Mouse (Mus musculus) hindlimb bud, embryonic 11.5 days (tissue): ENCODE measurements around the gene Tmem164.

Source experiments
- DNase-seq: peaks from one replicate; pipeline ENCODE4 v3.0.0-alpha.2; 2012; ENCODE audit warnings: low read depth, low spot score; ENCODE audit errors: extremely low spot score

The Tmem164 gene

DNA sequence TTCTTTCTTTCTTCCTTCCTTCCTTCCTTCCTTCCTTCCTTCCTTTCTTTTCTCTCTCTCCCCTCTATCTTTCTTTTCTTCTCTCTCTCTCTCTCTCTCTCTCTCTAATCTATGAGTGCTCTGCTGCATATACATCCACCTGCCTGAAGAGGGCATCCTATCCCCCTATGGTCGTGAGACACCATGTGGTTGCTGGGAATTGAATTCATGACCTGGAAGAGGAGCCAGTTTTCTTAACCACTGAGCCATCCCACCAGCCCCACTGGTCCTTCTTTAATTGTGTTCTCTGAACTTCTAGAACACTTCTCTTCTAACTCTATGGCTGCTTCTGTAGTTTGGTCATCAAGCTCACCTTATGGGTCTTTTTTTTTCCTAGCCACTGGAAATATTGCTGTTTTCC, 146.4 kb downstream of the Tmem164 start:
- DNase-seq = no peak

DNA sequence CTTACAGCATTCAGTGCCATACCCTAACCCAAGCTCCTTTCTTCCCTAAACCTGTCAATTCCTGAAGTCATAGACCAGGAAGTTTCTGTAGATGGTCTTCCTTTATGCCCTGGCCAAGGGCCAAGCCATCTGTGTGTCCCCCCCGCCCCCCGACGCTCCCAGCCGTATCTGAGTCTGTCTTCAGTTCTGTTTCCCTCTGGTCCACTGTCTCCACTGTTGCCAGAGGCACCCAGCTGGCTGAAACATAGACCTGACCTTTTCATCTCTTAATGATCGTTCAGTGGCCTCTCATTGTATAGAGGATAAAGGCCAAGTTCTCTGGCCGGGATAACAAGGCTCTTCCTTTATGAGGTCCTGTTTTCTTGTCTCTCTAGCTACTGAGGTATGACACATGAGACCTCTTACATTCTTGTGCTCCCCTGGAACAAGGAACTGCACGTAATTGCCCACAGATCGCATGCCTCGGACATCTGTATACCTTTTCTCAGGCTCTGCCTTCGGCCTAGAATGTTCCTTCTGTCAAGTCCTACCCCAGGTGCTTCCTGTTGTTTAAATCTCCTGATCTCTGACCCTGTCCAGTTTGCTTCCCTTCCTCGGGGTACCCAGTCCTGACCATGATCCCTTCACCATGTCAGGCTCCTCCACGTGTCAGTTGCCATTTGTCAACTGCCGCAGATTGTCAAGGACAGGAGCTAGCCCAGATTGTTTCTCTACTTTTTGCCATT, 147.1 kb downstream of the Tmem164 start:
- DNase-seq = no peak

GRCm38 (mm10) chrX:142829267-142829666, 148.1 kb downstream of the Tmem164 start:
- no peak for DNase-seq

DNA sequence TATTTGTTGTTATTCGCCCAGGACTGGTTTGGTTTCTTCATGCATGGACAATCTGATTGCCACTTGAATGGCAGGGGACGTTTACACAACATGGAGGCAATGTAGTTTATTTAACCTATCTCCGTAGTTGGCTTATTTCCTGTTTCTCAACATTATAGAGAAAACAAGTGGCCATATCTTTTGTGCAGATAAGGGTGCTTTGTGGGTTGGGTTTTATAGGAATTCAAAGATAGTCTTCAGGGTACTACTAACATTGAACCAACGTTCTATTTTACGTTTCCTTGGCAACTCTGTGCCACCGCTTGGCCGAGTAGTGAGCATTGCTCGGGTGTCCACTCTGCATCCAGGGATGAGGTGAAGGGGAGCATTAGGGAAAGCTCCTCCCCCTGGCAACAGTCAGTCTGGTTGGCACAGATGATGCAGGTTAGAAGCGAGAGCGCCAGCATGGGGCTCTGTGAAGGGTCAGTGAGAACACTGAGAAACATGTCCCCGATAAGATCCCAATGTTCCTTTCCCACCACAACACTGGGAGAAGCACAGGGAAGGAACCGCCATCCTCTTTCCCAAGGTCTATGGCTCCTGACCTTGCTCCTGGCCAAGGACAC, 148.8 kb downstream of the Tmem164 start:
- no peak for DNase-seq

DNA sequence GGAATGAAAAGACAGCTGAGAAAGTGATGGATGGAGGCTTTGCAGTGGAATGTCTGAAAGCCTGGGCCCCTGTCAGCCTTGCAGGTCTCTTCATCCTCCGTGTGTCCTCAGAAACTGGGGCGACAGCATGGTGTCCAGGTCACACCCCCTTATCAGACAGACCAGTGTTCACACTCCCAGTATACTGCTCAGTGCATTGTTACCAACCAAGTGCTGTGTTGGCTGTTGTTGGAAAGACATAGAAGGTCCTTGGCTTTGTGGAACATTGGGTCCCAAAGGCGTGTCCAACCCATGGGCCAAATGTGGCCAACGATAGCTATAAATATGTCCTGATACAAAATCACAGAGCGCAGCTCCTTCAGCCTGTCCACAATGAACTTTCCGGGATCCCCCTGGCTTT, 149.4 kb downstream of the Tmem164 start:
- no peak for DNase-seq

GRCm38 (mm10) chrX:142832221-142832620, 151.0 kb downstream of the Tmem164 start:
- DNase-seq = no peak

DNA sequence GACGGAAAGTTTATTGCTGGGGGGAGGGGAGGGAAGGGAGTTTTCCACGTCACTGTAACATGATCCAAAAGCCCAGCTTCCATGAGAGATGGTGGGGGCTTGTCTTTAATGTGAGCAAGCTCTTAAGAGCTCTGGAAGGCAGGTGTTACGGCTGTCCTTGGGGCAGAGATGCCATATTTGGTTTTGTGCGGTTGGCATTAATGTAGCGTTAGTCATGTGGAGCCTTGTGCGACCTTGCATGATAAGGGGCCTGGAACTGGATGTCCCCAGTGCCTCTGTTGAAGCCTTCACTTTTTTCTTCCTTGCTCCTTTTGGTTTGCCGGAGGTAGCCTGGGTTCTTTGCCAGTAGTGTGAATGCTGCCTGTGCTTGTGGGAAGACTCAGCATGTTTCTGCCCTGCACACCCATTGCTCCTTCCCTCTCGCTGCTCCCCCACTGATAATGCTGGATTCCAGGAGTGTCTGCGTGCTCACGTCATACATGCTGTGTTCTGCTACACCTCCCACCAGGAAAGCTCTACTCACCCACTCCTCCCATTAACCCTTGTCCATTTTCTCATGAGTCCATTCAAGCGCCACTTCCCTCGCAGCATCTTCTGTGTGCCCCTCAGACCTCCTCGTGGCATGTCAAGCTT, 152.1 kb downstream of the Tmem164 start:
- DNase-seq = no peak

DNA sequence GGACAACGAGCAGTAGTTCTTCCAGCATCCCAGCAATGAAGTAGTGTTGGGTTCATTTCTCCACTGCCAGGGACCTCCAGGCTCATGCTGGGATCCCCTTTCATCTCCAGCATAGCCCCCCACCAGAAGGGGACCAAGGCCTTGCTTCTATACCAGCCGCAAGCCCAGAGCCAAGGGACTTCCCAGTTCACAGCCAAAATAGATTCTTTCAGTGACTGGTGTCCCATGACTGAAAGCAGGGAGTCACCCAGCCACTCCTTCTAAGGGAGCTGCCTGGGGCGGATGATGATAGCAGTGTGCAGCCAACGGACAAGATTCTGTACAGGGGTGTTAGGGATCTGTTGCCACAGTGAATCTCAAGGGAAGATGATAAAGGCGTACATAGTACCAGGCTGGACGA, 153.6 kb downstream of the Tmem164 start:
- DNase-seq = no peak

DNA sequence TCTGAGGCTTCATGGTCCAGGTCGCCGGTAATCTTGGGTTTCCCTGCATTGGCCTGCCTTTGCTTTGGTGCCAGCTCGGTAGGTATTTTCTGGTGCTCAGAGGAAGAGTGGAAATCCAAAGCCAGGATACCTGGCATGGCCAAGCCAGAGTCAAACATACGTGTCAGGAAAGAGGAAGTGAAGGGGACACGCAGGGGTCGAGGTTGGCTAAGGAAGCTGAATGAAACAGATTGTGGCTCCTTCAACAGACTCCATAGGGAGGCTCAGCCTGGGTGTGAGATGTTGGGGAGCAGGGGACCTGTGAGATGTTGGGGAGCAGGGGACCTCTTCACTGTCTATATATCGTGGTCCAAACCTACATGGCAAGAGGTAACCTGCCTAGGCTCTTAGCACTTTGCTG, 155.2 kb downstream of the Tmem164 start:
- no peak for DNase-seq

- no peak for DNase-seq
These were observed 156.1 kb downstream of the Tmem164 start for GRCm38 (mm10) chrX:142837316-142837715.

DNA sequence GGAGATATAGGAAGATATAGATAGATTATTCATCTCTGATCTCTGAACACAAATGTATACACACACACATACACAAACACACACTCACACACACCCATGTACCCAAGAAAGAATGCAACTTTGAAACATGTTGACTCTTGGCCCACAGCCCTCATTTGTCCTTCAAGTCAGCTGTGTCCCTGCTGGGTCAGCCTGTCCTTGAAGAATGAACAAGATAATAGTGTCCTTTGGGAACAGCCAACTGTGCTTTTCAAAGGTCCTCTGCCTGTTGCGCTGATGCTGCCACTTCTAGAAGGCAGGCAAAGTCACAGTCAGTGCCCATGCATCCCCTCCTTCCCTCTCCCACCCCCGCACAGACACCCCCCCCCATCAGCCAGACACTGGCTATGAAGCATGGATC, 157.6 kb downstream of the Tmem164 start:
- no peak for DNase-seq

DNA sequence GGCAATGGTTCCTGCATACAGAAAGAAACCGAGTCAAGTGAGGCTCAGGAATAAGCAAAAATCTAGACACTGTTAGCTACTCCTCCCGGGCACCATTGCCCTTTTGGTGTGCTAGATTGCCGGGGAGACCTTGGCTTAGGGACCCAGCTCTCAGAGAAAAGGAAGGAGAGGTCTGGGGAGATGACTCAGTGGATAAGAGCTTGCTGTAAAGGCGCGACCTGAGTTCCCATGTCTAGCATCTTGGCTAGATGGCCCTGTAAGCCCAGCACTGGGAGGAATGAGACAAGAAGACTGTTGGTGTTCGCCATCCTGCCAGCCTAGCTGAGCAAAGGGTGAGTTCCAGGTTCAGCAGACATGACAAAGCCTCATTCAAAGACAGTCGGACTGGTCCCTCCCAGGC, 158.2 kb downstream of the Tmem164 start:
- DNase-seq = no peak

DNA sequence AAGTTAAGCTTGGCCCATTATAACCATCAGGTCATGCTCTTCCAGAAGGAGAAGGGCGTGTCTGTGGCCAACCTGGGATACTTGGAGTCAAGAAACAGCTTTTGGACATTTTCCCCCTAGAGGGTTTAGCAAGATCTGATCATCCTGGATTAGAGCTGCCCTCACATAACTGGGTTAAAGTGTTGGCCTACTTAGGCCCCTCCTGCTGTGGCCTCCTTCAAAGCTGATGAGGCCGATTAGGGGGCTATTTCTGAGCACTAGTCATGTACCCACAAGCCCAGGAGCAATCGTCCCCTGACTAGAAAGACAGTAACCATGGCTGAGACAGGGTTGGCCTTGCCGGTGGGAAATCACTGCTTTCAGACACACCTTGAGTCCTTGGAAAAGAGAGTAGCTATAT, 160.7 kb downstream of the Tmem164 start:
- no peak for DNase-seq

DNA sequence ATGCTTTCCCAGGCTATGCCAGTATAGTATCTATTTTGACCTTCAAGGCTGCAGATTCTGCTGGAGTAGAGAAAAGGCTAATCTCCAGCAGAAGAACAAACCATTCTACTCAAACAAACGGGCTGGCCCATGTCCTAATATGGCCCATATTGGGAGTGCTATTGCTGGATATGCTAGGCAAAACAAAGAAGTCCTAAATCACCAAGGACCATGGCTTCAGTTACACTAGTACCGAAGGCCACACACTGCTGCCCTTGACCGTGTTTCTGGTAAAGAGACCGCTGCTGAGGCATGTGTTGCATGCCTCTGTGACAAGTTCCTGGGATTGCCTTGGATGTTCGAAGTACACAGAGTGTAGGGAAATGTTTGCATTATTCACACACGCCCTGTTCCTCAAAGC, 165.1 kb downstream of the Tmem164 start:
- DNase-seq = no peak

DNA sequence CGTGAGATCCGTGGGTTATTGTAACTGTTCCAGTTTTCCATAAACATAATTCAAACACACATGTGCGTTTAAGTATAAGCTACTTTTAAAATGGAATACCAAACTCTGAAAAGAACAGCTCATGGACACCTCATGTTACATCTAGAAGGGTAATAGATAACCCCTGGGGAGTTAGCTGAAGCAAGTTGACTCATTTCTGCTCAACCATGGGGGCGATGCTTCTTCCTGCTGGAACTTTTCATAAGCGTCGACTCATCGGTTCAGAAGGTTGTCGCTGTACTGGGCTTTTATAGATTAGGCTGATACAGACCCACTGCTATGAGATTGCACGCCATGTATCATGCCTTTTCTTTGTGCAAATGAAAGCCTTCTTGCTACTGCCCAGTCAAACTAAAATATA, 166.8 kb downstream of the Tmem164 start:
- no peak for DNase-seq

GRCm38 (mm10) chrX:142869844-142870243, 188.6 kb downstream of the Tmem164 start:
- no peak for DNase-seq

DNA sequence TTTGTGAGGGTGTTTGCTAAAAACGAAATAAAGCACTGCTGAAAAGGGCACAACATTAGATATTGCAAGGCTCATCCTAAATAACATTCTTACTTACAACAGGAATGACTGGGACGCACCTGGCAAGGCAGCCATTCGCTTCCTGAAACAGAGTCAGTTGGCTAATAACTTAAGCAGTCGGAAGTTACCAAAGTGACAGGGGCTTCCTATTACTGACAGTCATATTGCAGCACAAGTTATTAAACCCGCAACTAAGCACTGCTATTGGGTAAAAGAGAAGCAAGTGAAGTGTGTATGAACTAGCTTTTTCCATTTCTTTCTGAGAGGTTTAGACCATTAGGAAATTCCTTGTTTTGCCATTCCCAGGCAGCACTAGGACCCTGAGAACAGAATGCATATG, 201.0 kb downstream of the Tmem164 start:
- no peak for DNase-seq

DNA sequence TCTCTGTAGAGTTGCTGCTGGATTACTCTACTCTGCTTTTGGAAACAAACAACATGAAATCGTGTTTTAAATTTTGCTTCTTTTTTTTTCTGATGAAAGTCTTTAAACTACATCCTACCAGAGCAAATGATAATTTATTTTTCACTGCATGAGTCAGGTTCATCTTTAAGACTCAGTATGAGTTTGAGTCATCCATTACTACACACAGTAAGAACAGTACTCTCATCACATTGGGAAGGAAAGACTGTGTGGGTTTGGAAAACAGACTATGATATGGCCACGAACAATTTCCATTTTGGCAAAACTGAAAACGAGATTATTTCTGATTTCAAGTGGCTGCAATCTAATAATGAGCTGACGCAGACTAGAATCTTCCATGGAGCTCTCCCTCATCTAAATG, 202.4 kb downstream of the Tmem164 start:
- no peak for DNase-seq

- no peak for DNase-seq
These were observed 204.8 kb downstream of the Tmem164 start for GRCm38 (mm10) chrX:142885962-142886361.
